Mouse (Mus musculus) left cerebral cortex, adult 11 months (tissue): Measurements from ENCODE around the gene Rabif.
A peak's percentile ranks its signal among the peaks of the same experiment; 100 is the strongest.
"Not testable (repeated sequence)": the region's sequence is repeated elsewhere in the genome, so short reads cannot be mapped to it uniquely, and the experiment has no call there.

Experiments used
- DNase-seq: peaks from one replicate; pipeline ENCODE4 v3.0.0; 2022; ENCODE audit warnings: low spot score

Gene Rabif

GRCm38 (mm10) chr1:134494428-134495215, at the start of gene Rabif:
Gene Rabif (plus strand): TSS chr1:134494648.
- peak; percentile 97 for DNase-seq

GRCm38 (mm10) chr1:134445418-134445817, 49.0 kb upstream of the Rabif start:
- DNase-seq = no peak

- not testable (repeated sequence) for DNase-seq
Measured at GRCm38 (mm10) chr1:134448537-134448936, 45.9 kb upstream of the Rabif start.

GRCm38 (mm10) chr1:134450201-134450600, 44.2 kb upstream of the Rabif start:
- DNase-seq = no peak

GRCm38 (mm10) chr1:134450986-134451385, 43.5 kb upstream of the Rabif start:
- peak; percentile 11 for DNase-seq

- DNase-seq = peak; percentile 90
Measured at GRCm38 (mm10) chr1:134454904-134455824, 39.3 kb upstream of the Rabif start, which contains the start of gene Klhl12. Gene Klhl12 (plus strand): TSS chr1:134455531.

- no peak for DNase-seq
Measured at GRCm38 (mm10) chr1:134456060-134456459, 38.4 kb upstream of the Rabif start.

GRCm38 (mm10) chr1:134458139-134458727, 36.2 kb upstream of the Rabif start:
- no peak for DNase-seq

- no peak for DNase-seq
Measured at GRCm38 (mm10) chr1:134460294-134461284, 33.9 kb upstream of the Rabif start.

GRCm38 (mm10) chr1:134484623-134485022, 9.8 kb upstream of the Rabif start:
- no peak for DNase-seq

- no peak for DNase-seq
Measured at GRCm38 (mm10) chr1:134490903-134491801, 3.3 kb upstream of the Rabif start.

GRCm38 (mm10) chr1:134492276-134492675, 2.2 kb upstream of the Rabif start:
- no peak for DNase-seq

- DNase-seq = no peak
Measured at GRCm38 (mm10) chr1:134493496-134493895, 952 bp upstream of the Rabif start.

- no peak for DNase-seq
Measured at GRCm38 (mm10) chr1:134493956-134494355, 492 bp upstream of the Rabif start.

- DNase-seq = no peak
Measured at GRCm38 (mm10) chr1:134495216-134495539, 730 bp downstream of the Rabif start.

GRCm38 (mm10) chr1:134495991-134496390, 1.5 kb downstream of the Rabif start:
- DNase-seq = no peak

GRCm38 (mm10) chr1:134500916-134501315, 6.5 kb downstream of the Rabif start:
- DNase-seq = no peak

- DNase-seq = no peak
Measured at GRCm38 (mm10) chr1:134506201-134506600, 11.8 kb downstream of the Rabif start.

- no peak for DNase-seq
Measured at GRCm38 (mm10) chr1:134510018-134510417, 15.6 kb downstream of the Rabif start.

GRCm38 (mm10) chr1:134512183-134512582, 17.7 kb downstream of the Rabif start:
- no peak for DNase-seq
